Mouse (Mus musculus) left cerebral cortex, adult 9 months (tissue): ENCODE results near the gene Aox3.

Source experiments
- DNase-seq, 2 experiments: peaks; one replicate each; pipeline ENCODE4 v3.0.0; 2022; ENCODE audit warnings: low spot score in 2 of 2

Aox3 gene

DNA sequence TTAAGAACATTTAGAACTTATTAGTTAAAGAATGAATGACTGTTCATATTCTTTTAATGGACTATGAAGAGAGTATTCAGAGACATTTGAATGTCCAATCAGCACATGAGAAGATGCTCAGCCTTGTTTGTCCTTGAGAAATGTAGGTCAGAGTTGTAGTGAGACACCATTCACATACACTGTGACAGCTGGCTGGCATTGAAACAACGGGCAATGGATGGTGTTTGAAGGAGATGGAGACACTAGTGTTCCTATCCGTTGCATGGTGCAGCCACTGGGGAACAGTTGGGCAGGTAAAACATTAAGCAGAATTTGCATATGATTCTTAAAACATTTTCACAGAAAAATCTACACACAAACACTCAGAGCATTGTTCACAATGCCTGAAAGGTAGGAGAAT is 5.9 kb upstream of the Aox3 start:
- no peak for DNase-seq

DNA sequence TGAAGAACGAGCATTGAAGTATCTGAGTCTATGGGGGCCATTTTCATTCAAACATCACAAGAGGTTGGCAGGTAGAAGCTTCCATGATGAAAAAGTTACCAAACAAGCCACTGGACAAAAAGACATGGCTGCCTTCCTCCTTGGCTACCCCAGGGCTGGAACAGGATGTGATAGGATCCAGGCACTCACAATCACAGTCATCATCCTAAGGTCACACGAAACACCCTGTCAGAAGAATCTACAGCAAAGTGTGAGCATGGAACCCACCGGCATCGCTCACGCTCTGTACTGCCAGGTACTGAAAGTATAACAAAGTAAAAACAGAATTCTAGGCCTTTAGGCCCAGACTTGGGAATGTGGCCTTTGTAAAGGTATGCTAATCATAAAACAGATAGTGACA is 2.7 kb upstream of the Aox3 start:
- DNase-seq, result no peak

DNA sequence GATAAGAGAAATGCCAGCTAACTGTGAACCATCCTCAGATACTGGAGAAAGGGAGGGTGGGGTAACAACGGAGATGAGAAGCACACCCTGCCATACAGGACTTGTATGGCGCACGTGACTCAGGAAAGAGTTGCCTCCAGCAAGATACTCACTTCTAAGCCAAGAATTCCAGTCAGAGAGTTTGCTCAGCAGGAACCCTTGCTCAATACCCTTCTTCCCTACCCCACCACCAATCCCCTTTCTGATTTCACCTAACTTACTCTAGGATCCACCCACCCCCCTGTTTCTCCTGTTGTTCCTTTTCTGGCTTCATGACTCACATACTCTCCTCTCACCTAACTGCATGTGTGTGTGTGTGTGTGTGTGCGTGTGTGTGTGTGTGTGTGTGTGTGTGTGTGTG is 1.6 kb upstream of the Aox3 start:
- DNase-seq, result no peak

DNA sequence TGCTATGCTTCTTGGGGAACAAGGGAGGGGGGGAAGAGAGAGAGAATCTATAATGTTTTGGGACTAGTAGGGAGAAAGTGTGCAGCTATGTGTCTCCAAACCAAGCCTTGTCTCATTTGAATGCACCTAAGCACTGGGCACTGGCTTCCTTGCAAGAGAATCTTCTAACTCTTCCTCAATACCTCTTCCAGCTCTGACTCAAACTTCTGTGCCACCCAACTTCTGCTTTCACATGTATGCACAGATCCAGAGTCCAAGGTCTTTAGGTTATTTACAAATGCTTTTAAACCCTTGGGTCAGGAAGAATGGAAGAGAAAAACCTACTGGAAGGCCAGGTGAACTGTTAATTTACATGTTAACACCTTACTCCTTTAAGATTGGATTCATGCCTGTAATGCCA is 511 bp downstream of the Aox3 start:
- no peak for DNase-seq

DNA sequence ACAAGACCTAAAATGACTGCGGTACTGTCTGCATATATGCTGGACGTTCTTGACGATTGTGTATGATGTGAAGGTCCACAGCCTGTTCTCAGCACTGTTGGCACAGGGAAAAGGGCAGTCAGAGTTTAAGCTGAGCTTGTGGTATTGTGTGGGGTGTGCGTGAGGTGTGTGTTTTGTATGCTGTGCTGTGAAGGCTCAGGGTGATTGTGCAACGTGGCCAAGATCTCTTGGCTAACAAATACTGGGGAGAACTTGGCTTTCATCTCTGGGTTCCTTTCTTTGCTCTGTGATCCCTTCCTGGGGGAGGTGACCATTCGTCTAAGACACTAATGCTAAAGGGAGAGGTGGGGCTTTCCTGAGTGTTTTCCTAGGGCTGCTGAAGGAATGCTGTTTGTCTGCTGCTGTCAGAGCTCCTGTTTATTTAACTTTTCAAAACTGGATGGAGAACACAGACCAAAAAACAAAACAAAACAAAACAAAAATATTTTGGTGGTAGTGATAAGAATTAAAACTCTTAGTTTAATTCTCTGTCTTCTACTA is 1.2 kb downstream of the Aox3 start:
- DNase-seq, result no peak

DNA sequence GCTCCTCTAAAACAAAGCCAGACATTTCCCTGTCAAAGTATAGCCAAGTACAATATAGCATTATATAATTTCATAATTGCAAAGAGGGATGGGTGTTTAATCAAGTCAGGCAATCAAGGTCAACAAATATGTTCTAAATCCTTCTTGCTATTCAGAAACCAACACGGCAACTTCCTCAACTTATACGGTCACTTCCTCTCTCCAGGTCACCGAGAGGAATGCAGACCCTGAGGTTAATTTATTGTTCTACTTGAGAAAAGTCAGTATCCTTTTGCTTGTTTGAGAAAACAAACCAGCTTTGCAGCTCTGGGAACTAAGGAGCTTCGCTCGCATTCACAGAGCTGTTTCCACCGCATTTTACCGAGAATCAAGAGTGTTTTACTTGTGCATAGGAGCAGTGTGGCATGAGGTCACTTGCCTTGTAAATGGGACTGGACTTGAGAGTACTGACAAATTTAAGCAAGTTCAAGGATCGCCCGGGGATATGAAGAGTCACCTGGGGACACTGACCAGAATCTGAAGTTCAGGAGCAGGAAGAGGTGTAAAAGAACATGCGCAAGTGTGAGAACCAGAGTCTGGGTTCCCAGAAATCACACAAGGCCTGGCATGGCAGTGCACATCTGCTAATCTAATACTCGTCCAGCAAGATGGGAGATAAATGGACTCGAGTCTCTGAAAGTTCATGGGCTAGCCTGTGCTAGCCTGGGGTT is 1.9 kb downstream of the Aox3 start:
- no peak for DNase-seq

DNA sequence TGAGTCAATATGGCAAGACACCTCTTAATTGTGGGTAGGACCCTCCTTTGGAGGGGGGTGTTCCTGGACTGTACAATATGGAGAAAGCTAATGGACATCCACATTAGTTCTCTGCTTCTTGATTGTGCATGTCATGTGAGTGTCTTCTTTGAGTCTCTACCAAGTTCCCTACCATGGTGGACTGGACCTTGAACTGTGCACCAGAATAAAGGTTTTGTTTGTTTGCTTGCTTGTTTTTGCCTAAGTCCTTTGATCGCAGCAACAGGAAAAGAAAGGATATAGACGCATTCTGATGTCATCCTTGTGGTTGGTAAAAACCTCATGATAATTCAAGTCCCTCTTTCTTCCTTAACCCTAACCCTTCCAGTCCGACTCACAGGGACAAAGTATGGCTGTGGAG is 5.3 kb downstream of the Aox3 start:
- no peak for DNase-seq

DNA sequence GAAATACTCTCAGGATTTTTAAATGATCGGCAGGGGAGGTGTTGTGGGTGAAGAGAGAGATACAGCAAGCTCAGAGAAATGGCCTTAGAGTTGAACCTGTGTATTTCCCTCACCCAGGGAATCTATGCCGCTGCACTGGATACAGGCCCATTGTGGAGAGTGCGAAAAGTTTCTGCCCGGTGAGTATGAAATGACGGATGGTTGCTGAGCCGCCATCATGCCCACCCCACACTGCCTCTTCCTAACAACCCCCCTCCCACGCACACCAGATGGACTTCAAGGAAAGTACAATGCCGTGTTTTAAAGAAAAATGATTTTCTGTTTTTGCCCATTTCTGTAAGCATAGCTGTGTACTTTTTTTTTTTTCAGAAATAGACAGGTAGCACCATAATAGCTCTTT is 12.0 kb downstream of the Aox3 start:
- peak in 1 of 2 experiments; percentile 23 for DNase-seq

DNA sequence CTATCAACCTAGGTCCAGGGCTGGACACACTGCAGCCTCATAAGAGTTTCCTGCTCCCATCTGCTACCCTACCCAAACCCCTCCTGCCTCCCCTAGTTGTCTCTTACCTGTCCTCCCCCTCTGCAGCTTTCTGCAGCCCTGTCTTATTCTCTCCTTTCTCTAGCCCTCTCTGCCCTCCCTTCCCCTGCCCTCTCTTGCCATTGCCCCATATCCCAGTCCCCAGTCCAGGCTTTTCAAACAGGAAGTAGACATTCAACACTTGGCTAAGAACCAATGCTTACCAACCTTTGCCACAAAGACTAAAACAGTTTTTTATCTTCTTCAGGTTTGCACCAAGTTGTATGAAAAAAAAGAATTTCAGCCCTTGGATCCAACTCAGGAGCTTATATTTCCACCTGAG is 25.0 kb downstream of the Aox3 start:
- no peak for DNase-seq

DNA sequence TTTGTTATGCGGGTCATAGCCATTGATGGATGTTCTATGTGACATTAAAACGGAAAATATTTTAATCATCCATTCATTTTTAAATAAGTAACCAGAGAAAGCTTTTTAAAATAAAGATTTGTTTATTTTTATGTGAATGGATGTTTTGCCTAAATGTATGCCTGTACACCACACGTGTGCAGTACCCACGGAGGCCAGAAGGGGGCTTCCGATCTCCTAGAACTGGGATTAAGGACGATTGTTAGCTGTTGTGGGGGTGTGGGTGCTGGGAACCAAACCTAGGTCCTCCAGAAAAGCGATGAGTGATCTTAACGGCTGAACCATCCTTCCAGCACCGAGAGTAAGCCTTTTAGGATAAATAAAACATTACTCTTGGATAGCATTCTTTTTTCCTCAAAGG is 26.1 kb downstream of the Aox3 start:
- DNase-seq, result no peak

DNA sequence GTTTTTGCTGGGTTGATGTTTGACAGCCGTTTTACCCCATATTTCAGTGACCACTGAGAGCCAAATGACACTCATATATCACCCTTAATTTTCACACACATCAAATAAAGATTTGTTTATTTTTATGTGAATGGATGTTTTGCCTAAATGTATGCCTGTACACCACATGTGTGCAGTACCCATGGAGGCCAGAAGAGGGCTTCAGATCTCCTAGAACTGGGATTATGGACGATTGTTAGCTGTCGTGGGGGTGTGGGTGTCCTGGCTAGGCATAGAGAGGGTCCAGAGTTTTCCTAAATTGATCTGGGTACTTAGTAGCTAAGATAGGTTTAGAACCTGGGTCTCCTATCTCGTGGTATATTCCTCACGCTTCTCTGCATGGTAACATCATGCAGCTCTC is 27.7 kb downstream of the Aox3 start:
- no peak for DNase-seq

DNA sequence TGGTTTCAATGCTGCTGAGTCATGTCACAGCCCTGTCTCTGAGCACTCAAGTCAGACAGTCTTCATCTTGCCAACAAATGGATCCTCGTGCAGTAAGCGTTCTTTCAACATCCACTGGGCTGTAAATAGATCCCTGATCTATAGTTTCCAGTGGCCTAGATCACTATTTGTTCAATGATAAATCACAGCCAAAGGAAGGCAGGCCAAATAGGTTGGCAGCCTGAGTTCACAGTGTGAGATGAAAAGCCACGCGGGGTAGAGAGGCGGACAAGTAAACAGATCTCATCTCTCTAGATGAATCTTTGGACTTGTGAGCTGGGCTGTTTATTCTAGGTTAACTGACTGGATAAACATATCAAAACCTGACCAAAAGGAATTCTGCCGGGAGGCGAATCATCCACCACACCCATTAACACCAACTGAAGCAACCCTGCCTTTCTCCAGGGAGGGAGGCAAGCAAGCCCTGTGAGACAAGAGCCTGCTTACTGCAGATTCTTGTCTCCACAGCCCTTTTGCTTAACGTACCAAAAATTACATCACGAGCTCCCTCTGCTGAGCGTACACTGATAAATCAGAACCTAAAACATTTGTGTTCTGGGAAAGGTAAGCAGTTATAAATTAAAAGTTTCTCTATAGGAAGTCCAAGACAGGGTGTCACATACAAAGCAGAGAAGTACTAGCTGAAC is 31.6 kb downstream of the Aox3 start:
- DNase-seq, result peak in 1 of 2 experiments; percentile 64

DNA sequence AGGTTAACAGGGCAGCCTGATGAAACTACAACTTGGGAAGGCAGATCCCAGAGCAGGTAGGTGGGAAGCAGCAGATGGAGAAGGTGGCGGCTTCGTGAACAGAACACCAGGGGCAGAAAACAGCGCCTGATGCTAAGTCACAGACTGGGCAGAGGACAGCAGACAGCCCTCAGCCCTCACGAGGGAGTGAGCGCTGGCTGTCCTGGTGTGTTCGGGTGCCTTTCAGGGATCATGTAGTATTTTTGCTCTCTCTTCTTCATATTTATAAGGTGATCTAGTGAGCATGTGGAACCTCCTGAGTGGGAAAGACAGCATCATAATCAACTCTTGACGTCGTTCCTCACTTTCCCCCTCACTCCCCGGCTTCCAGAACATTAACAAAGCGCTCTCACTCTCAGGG is 33.1 kb downstream of the Aox3 start:
- no peak for DNase-seq

DNA sequence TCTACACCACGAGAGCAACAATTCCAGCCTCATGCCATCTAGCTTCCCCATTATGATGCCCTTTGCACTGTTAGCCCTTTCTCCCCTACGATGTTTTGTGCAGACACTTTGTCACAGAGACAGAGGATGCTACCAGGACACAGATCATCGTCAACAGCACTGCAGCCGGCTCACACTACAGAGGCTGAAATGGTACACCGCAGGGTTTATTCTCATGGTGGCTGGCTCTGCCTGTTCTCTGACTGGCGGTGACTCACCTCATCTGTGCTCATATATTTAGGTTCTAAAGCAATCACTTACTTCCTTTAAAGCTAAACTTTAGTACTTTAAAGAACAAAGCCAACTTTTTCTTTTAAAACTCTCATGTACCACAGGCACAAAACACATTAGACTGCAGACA is 34.8 kb downstream of the Aox3 start:
- no peak for DNase-seq

DNA sequence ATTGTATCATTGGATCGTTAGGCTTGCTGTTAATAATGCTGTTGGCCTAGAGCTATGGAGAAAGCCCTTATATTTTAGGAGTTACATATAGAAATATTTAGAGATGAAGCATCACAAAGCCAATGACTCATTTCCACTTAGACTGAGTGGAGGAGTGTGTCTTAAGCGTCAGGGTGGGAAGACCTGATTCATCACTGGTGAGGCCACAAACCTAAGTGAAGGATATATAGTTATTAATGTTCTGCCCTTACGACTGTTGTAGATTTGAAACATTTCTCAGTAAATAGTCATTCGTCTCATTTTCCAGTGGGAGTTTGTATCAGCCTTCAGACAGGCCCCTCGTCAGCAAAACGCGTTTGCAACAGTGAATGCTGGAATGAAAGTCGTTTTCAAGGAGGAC is 39.3 kb downstream of the Aox3 start:
- DNase-seq, result no peak

DNA sequence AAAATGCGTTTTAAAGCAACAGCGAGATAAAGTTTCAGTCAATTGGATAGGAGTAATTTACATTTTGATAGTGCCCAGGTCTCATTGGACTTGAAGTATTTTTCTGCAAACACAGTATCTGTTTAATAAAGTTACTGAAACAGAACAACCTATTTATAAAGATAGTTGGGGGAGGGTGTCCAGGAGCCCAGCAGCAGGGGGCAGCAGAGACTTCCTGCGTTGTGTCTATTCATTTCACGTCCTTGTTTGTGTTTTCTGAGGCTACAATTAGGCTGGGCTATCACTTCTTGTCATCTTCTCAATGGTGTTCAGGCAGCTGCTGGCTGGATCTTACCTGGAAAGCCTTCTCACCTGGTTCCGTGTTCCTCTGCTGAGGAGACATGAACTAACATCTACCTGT is 43.8 kb downstream of the Aox3 start:
- peak in 1 of 2 experiments; percentile 49 for DNase-seq

DNA sequence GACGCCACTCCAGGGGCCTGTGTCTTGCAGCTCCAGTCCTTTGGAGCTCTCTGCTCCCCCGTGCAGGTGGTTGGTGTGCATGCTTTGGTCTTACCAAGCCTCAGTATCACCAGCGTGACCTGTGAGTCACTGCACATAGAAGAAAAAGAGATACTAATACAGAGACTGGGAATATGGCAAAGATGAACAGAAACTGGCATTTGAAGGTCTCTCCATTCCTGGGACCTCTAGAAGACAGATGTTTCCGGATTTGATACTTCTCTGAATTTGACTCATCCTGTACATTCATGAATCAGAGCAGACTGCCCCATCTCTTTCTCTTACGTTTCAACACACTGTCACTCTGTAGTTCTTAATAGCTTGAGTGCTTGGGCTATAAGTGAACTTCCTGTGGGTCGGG is 57.0 kb downstream of the Aox3 start:
- DNase-seq, result no peak

DNA sequence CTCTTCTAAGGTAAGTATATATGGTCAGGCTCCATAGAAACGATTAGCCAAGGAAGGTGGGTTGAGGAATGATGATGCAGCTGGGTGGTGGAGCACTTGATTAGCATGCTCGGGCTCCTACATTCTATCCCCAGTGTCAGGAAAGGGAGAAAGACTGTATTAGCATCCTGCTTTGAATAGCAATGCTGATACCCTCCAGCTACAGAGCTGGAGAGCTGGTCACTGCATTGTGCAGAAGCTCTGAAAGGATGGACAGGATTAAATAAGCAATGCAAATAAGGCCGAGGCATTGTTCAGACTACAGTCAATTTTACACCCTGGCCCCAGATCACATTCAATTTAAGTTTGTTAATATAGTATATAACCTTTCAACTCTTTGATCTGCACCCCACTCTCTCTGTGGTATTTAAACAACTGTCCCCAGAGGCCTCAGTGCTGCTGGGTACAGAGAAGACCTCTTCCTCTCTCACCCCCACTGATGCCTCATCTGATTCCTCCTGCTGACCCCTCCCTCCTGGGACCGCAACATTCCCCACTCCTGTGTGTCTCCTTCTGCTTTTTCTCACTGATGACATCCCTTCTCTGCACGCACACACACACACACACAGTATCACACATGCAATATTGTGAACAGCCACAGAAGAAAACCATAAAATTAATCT is 75.7 kb downstream of the Aox3 start:
- no peak for DNase-seq

DNA sequence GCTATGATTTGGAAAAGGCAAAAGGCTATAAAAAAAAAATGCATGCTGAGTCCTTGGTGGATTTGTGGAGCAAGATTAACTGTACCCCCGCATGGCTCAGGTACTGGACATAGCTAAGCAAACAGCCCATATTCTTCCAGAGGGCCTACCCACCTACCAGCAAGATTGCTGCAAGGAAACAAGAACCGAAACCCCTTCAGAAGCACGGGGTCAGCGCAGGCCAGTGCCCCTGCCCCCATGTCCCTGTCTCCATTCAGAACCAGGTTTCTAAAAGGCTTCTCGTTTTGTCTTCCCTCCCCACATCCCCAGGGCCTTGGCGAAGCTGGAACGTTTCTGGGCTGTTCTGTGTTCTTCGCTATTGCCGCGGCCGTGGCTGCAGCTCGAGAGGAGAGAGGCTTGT is 81.4 kb downstream of the Aox3 start:
- no peak for DNase-seq

DNA sequence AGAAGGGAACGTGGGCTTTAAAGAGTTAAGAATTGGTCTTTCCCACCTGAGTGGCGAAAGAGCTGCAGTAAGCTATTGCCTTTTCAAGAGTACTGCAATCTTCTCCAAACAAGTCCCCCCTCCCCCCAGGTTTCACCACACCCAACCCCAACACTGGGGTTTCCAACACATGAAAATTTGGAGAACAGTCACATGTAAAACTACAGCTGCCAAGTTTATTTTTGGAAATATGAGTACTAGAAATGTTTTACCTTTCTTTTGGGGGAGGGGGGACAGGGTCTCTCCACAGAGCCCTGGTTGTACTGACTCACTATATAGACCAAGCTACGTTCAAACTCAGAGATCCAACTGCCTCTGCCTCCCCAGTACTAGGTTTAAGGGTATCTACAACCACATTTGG is 82.1 kb downstream of the Aox3 start:
- no peak for DNase-seq

DNA sequence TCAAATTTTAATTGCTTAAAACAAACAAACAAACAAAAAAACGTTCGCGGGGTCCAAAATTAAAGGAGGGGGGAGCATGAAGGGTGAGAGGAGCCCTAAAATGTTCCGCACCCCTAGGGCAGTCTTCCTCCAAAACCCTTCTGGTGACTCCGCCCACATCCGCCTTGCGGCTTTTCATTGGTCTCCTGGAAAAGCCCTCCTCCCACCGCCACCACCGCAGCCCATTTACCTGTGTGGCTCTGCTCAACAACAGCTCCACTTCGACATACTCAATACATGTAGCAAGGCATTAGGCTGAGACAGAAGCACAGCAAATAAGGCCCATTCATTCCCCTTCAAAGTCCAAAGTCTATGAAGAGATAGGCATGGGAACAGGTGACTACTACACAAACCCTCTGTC is 82.6 kb downstream of the Aox3 start:
- DNase-seq, result no peak

DNA sequence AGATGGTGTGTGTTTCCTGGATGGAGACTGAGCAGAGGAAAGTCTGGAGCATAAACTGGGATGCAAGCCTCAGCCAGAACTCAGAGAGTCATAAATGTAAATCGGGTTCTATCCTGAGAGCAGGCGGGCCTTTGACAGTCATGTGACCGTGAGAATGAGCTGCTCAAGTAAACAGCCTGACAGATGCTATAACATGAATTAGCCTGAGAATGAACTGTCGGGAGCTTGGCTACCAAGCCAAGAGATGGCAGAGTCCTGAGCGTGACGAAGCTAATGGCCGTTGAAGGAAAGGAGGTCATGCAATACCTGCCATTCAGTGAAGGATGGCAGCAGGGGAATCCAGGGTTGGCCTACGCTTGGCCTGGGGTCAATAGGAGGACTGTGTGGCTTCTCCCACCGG is 84.1 kb downstream of the Aox3 start:
- DNase-seq, result no peak

DNA sequence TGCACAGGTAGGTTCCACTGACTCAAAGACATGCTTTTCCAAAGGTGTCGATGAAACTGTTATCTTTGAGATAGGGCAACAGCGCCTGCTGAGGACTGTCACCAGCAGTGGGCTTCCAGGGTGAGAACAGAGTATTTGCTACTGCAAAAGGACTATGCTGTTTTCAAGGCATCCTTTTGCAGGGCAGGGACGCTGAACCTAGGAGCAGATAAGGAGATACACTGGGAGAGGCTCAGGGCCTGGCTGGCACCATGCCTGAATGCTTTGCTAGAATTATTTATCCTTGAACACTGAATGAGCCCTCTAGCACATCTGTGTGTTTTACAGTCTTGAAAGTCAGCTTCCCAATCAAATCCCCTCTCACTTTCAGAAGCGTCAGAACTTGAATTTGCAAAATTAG is 85.5 kb downstream of the Aox3 start:
- no peak for DNase-seq
